Mouse (Mus musculus): ENCODE results near the gene Btn2a2. TPM values are rescaled to one million over a fixed set of nuclear protein-coding genes. Genes with fewer than 3 reads are reported as not detected.
A peak's percentile ranks its signal among the peaks of the same experiment; 100 is the strongest.

The Btn2a2 gene
- polyA plus RNA-seq, 1 experiment from 2014 or later, result 0.87 TPM

- Histone ChIP-seq H3K4me2 (replicated peaks; ENCODE audit: low read depth, low read length) (peak overlapping the region; percentile 34), H3K27me3 (ENCODE audit: control insufficient read depth, insufficient read depth, low read length) (no peaks in the 10 kb centered on the region), H3K9me3 (ENCODE audit: control insufficient read depth, low read length) (no peaks in the 10 kb centered on the region), H3K36me3 (ENCODE audit: control insufficient read depth, insufficient read depth, low read length) (no peaks in the 10 kb centered on the region), H3K4me3 (ENCODE audit: low read length) (peak overlapping the region; percentile 28; the same call in 1 of the 2 replicates), H3K9ac (ENCODE audit: low read depth, low read length) (peak overlapping the region; percentile 31; the same call in 1 of the 2 replicates), H3K4me1 (ENCODE audit: control insufficient read depth, insufficient read depth, low read length) (peaks cover 29% of the 10 kb centered on the region), H3K27ac (ENCODE audit: low read depth, low read length) (no peak overlapping the region)
- 18% methylated on average over 5 of the region's 5 CpGs for WGBS
- ATAC-seq (ENCODE audit: low FRiP score, low TSS enrichment), result no peak
Measured at GRCm38 (mm10) chr13:23501511-23501910, 12.9 kb upstream of the Btn2a2 start.

GRCm38 (mm10) chr13:23500424-23501200 lies 12.0 kb upstream of the Btn2a2 start:
- no peaks in the 10 kb centered on the region for H3K36me3 ChIP-seq (ENCODE audit: control insufficient read depth, insufficient read depth, low read length)
- peak overlapping the region; percentile 28 for H3K4me3 ChIP-seq (ENCODE audit: low read length)
- H3K27me3 ChIP-seq (ENCODE audit: control insufficient read depth, insufficient read depth, low read length), result no peaks in the 10 kb centered on the region
- ATAC-seq (ENCODE audit: low FRiP score, low TSS enrichment), result peak; percentile 79
- H3K27ac ChIP-seq (ENCODE audit: low read depth, low read length), result no peak overlapping the region
- no peak overlapping the region for H3K9ac ChIP-seq (ENCODE audit: low read depth, low read length)
- peaks cover 23% of the 10 kb centered on the region for H3K4me1 ChIP-seq (ENCODE audit: control insufficient read depth, insufficient read depth, low read length)
- H3K4me2 ChIP-seq (replicated peaks; ENCODE audit: low read depth, low read length), result peak overlapping the region; percentile 34
- WGBS, result 2% methylated on average over 17 of the region's 17 CpGs
- H3K9me3 ChIP-seq (ENCODE audit: control insufficient read depth, low read length), result no peaks in the 10 kb centered on the region

GRCm38 (mm10) chr13:23499943-23500342 lies 11.3 kb upstream of the Btn2a2 start:
- no peaks in the 10 kb centered on the region for H3K9me3 ChIP-seq (ENCODE audit: control insufficient read depth, low read length)
- H3K4me2 ChIP-seq (replicated peaks; ENCODE audit: low read depth, low read length), result no peak overlapping the region; the same call in 1 of the 2 replicates
- 11% methylated on average over 7 of the region's 7 CpGs for WGBS
- no peak overlapping the region for H3K27ac ChIP-seq (ENCODE audit: low read depth, low read length)
- no peak overlapping the region for H3K9ac ChIP-seq (ENCODE audit: low read depth, low read length)
- H3K4me3 ChIP-seq (ENCODE audit: low read length), result no peak overlapping the region; the same call in 1 of the 2 replicates
- peaks cover 17% of the 10 kb centered on the region; the same call in 1 of the 2 replicates for H3K4me1 ChIP-seq (ENCODE audit: control insufficient read depth, insufficient read depth, low read length)
- no peak for ATAC-seq (ENCODE audit: low FRiP score, low TSS enrichment)
- no peaks in the 10 kb centered on the region for H3K36me3 ChIP-seq (ENCODE audit: control insufficient read depth, insufficient read depth, low read length)
- H3K27me3 ChIP-seq (ENCODE audit: control insufficient read depth, insufficient read depth, low read length), result no peaks in the 10 kb centered on the region

GRCm38 (mm10) chr13:23498653-23499052 lies 10.0 kb upstream of the Btn2a2 start:
- Histone ChIP-seq H3K27me3 (ENCODE audit: control insufficient read depth, insufficient read depth, low read length) (no peaks in the 10 kb centered on the region), H3K4me1 (ENCODE audit: control insufficient read depth, insufficient read depth, low read length) (peaks cover 16% of the 10 kb centered on the region; the same call in 1 of the 2 replicates), H3K4me2 (replicated peaks; ENCODE audit: low read depth, low read length) (peak overlapping the region; percentile 50), H3K4me3 (ENCODE audit: low read length) (peak overlapping the region; percentile 38), H3K36me3 (ENCODE audit: control insufficient read depth, insufficient read depth, low read length) (no peaks in the 10 kb centered on the region), H3K9me3 (ENCODE audit: control insufficient read depth, low read length) (no peaks in the 10 kb centered on the region), H3K9ac (ENCODE audit: low read depth, low read length) (peak overlapping the region; percentile 38; the same call in 1 of the 2 replicates), H3K27ac (ENCODE audit: low read depth, low read length) (no peak overlapping the region)
- 3% methylated on average over 10 of the region's 10 CpGs for WGBS
- no peak for ATAC-seq (ENCODE audit: low FRiP score, low TSS enrichment)

GRCm38 (mm10) chr13:23497656-23498321 lies 9.1 kb upstream of the Btn2a2 start:
- H3K27ac ChIP-seq (ENCODE audit: low read depth, low read length), result no peak overlapping the region
- H3K4me2 ChIP-seq (replicated peaks; ENCODE audit: low read depth, low read length), result peak overlapping the region; percentile 50
- H3K4me1 ChIP-seq (ENCODE audit: control insufficient read depth, insufficient read depth, low read length), result peaks cover 16% of the 10 kb centered on the region; the same call in 1 of the 2 replicates
- H3K9ac ChIP-seq (ENCODE audit: low read depth, low read length), result 0 out of 2 replicates have a peak overlapping the region, but pooled peaks have one; percentile 38
- 2% methylated on average over 19 of the region's 19 CpGs for WGBS
- no peaks in the 10 kb centered on the region for H3K36me3 ChIP-seq (ENCODE audit: control insufficient read depth, insufficient read depth, low read length)
- peak overlapping the region; percentile 38 for H3K4me3 ChIP-seq (ENCODE audit: low read length)
- ATAC-seq (ENCODE audit: low FRiP score, low TSS enrichment), result peak; percentile 25; the same call in 1 of the 2 replicates
- no peaks in the 10 kb centered on the region for H3K27me3 ChIP-seq (ENCODE audit: control insufficient read depth, insufficient read depth, low read length)
- H3K9me3 ChIP-seq (ENCODE audit: control insufficient read depth, low read length), result no peaks in the 10 kb centered on the region

GRCm38 (mm10) chr13:23495526-23495925 lies 6.9 kb upstream of the Btn2a2 start:
- Histone ChIP-seq H3K36me3 (ENCODE audit: control insufficient read depth, insufficient read depth, low read length) (no peaks in the 10 kb centered on the region), H3K4me1 (ENCODE audit: control insufficient read depth, insufficient read depth, low read length) (peaks cover 10% of the 10 kb centered on the region; the same call in 1 of the 2 replicates), H3K27me3 (ENCODE audit: control insufficient read depth, insufficient read depth, low read length) (no peaks in the 10 kb centered on the region), H3K9ac (ENCODE audit: low read depth, low read length) (no peak overlapping the region), H3K4me2 (replicated peaks; ENCODE audit: low read depth, low read length) (no peak overlapping the region), H3K4me3 (ENCODE audit: low read length) (no peak overlapping the region), H3K9me3 (ENCODE audit: control insufficient read depth, low read length) (no peaks in the 10 kb centered on the region), H3K27ac (ENCODE audit: low read depth, low read length) (no peak overlapping the region)
- no peak for ATAC-seq (ENCODE audit: low FRiP score, low TSS enrichment)
- WGBS, result 84% methylated on average over 6 of the region's 6 CpGs

- H3K4me1 ChIP-seq (ENCODE audit: control insufficient read depth, insufficient read depth, low read length), result 0 out of 2 replicates have a peak, but pooled peaks cover 2% of the 10 kb centered on the region
- no peak overlapping the region for H3K27ac ChIP-seq (ENCODE audit: low read depth, low read length)
- peak overlapping the region; percentile 46 for H3K4me2 ChIP-seq (replicated peaks; ENCODE audit: low read depth, low read length)
- no peaks in the 10 kb centered on the region for H3K9me3 ChIP-seq (ENCODE audit: control insufficient read depth, low read length)
- no peak for ATAC-seq (ENCODE audit: low FRiP score, low TSS enrichment)
- peak overlapping the region; percentile 17; the same call in 1 of the 2 replicates for H3K4me3 ChIP-seq (ENCODE audit: low read length)
- no peaks in the 10 kb centered on the region for H3K27me3 ChIP-seq (ENCODE audit: control insufficient read depth, insufficient read depth, low read length)
- no peaks in the 10 kb centered on the region for H3K36me3 ChIP-seq (ENCODE audit: control insufficient read depth, insufficient read depth, low read length)
- WGBS, result 8% methylated on average over 14 of the region's 14 CpGs
- H3K9ac ChIP-seq (ENCODE audit: low read depth, low read length), result no peak overlapping the region
Measured at GRCm38 (mm10) chr13:23491990-23492389, 3.3 kb upstream of the Btn2a2 start.

GRCm38 (mm10) chr13:23491263-23491662 lies 2.6 kb upstream of the Btn2a2 start:
- H3K36me3 ChIP-seq (ENCODE audit: control insufficient read depth, insufficient read depth, low read length), result no peaks in the 10 kb centered on the region
- H3K27ac ChIP-seq (ENCODE audit: low read depth, low read length), result no peak overlapping the region
- WGBS, result 24% methylated on average over 1 of the region's 1 CpGs
- no peak overlapping the region for H3K9ac ChIP-seq (ENCODE audit: low read depth, low read length)
- no peak for ATAC-seq (ENCODE audit: low FRiP score, low TSS enrichment)
- H3K9me3 ChIP-seq (ENCODE audit: control insufficient read depth, low read length), result no peaks in the 10 kb centered on the region
- no peaks in the 10 kb centered on the region for H3K4me1 ChIP-seq (ENCODE audit: control insufficient read depth, insufficient read depth, low read length)
- H3K4me3 ChIP-seq (ENCODE audit: low read length), result no peak overlapping the region
- H3K4me2 ChIP-seq (replicated peaks; ENCODE audit: low read depth, low read length), result no peak overlapping the region
- no peaks in the 10 kb centered on the region for H3K27me3 ChIP-seq (ENCODE audit: control insufficient read depth, insufficient read depth, low read length)

- H3K27me3 ChIP-seq (ENCODE audit: control insufficient read depth, insufficient read depth, low read length), result no peaks in the 10 kb centered on the region
- no peaks in the 10 kb centered on the region for H3K9me3 ChIP-seq (ENCODE audit: control insufficient read depth, low read length)
- no peak overlapping the region for H3K4me3 ChIP-seq (ENCODE audit: low read length)
- no peak overlapping the region for H3K4me2 ChIP-seq (replicated peaks; ENCODE audit: low read depth, low read length)
- no peaks in the 10 kb centered on the region for H3K36me3 ChIP-seq (ENCODE audit: control insufficient read depth, insufficient read depth, low read length)
- H3K27ac ChIP-seq (ENCODE audit: low read depth, low read length), result no peak overlapping the region
- 74% methylated on average over 1 of the region's 1 CpGs for WGBS
- ATAC-seq (ENCODE audit: low FRiP score, low TSS enrichment), result no peak
- no peak overlapping the region for H3K9ac ChIP-seq (ENCODE audit: low read depth, low read length)
- H3K4me1 ChIP-seq (ENCODE audit: control insufficient read depth, insufficient read depth, low read length), result no peaks in the 10 kb centered on the region
Measured at GRCm38 (mm10) chr13:23490863-23491262, 2.2 kb upstream of the Btn2a2 start.
